Mouse (Mus musculus) heart, adult 2 months (tissue): ENCODE results near the gene Chit1. TPM values are rescaled to one million over a fixed set of nuclear protein-coding genes. Genes with fewer than 3 reads are reported as not detected.

Experiments
- DNase-seq, 2 experiments: peaks; one replicate each; pipeline ENCODE4 v3.0.0; 2021
- H3K27ac ChIP-seq: fragments of 200-600 bp; 2 replicates; pipeline ENCODE4 v1.8.1; 2022
- H3K27me3 ChIP-seq: fragments of 200-500 bp; 2 replicates; pipeline ENCODE4 v1.6.1; 2012; ENCODE audit warnings: mild to moderate bottlenecking, low read length, inconsistent platforms, mixed read lengths; ENCODE audit not compliant: control insufficient read depth, insufficient read depth
- H3K36me3 ChIP-seq: fragments of 200-500 bp; 2 replicates; pipeline ENCODE4 v1.6.1; 2012; ENCODE audit warnings: low read length, inconsistent platforms; ENCODE audit not compliant: control insufficient read depth, insufficient read depth
- H3K4me1 ChIP-seq: fragments of 200-500 bp; 2 replicates; pipeline ENCODE4 v1.6.1; 2011; ENCODE audit warnings: low read length; ENCODE audit not compliant: control insufficient read depth, insufficient read depth
- H3K4me3 ChIP-seq: fragments of 200-600 bp; 2 replicates; pipeline ENCODE4 v1.8.1; 2022
- H3K79me2 ChIP-seq: fragments of 200-500 bp; replicated peaks from 2 replicates; pipeline ENCODE4 v1.6.1; 2012; ENCODE audit warnings: mild to moderate bottlenecking, inconsistent platforms, low read length, moderate library complexity, mixed read lengths; ENCODE audit not compliant: control insufficient read depth, insufficient read depth
- H3K9ac ChIP-seq: fragments of 200-500 bp; 2 replicates; pipeline ENCODE4 v1.6.1; 2012; ENCODE audit warnings: low read depth, mild to moderate bottlenecking, control low read depth, inconsistent platforms, low read length, mixed read lengths
- CTCF ChIP-seq: fragments of 200-600 bp; IDR thresholded peaks from 2 replicates; pipeline ENCODE4 v1.8.1; 2022; ENCODE audit warnings: antibody characterized with exemption, mild to moderate bottlenecking, moderate library complexity
- EP300 ChIP-seq: fragments of 200-500 bp; IDR thresholded peaks from 2 replicates; pipeline ENCODE4 v1.6.1; 2011; ENCODE audit warnings: low read depth, low read length, control low read depth; ENCODE audit not compliant: insufficient read depth
- POLR2A ChIP-seq: fragments of 200-500 bp; IDR thresholded peaks from 2 replicates; pipeline ENCODE4 v1.6.1; 2011; ENCODE audit warnings: mild to moderate bottlenecking, low read depth, low read length, control low read depth; ENCODE audit not compliant: insufficient read depth
- WGBS: fragments of 180-500 bp; shearing (Covaris S2); methylation state at CpG from one replicate; pipeline ENCODE4 v1.1.7; 2018; 5-methylcytosine and 5-hydroxymethylcytosine counted together
- intact Hi-C: fragments of 180-260 bp; cut with DNase I; formaldehyde crosslinking; loops from one replicate; pipeline ENCODE4 v1.15.1; 2025
- polyA plus RNA-seq: library from polyadenylated mRNA; depleted of rRNA; stranded (reverse); fragments of >200 nt; gene quantifications from 2 replicates; pipeline ENCODE4 v1.2.3, GENCODE M21; 2012
- total RNA-seq, 2 experiments: library from RNA; stranded (reverse); gene quantifications; 2 replicates each; pipeline ENCODE4 v1.2.3; 2021

The Chit1 gene
- total and polyA plus RNA-seq, 3 experiments: 0.16 TPM; not detected in 2

DNA sequence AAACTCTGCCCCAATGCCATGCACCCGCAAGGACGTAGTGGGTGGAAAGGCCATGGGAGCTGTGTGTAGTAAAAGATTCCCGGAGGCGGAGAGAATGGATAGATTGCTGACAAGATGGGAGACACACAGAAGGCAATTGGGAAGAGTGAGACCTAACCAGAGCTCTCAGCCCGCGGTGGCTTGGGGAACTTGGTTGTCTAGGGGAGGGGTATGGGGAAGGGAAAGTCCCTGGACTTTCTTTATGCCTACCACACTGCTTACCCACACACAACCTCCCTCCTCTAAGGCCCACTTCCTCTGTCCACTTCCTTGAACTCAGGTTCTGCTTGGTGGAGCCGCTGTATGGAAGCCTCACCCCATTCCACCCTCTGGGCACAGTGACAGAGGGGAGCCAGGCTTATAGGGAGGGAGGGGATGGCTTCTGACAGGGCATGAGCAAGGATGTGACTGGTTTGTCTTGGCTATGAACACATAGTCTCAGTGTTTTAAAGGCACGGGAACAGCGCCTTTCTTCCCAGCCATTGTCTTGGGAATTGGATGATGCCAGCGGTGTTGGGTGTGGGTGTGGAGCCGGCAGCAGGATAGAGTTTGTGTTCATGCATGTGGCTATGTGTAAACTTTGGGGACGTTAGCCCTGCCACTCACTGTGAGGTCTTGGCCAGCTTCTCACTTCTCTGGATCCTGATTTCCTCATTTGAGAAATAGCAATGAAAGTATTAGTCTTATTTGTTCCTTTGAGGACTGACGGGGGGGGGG is 17.1 kb upstream of the Chit1 start:
- Histone ChIP-seq H3K9ac (peak overlapping the region; percentile 65), H3K79me2 (no peaks in the 10 kb centered on the region), H3K36me3 (no peaks in the 10 kb centered on the region), H3K27ac (peak overlapping the region; percentile 98), H3K4me1 (peaks cover 49% of the 10 kb centered on the region), H3K4me3 (peak overlapping the region; percentile 43; the same call in 1 of the 2 replicates), H3K27me3 (no peaks in the 10 kb centered on the region)
- TF ChIP-seq POLR2A (peak; percentile 31; the same call in 1 of the 2 replicates), CTCF (no peak)
- DNase-seq: peak in 1 of 2 experiments; percentile 71
- intact Hi-C loops: no loop called here
- 36% methylated on average over 13 of the region's 13 CpGs for WGBS

DNA sequence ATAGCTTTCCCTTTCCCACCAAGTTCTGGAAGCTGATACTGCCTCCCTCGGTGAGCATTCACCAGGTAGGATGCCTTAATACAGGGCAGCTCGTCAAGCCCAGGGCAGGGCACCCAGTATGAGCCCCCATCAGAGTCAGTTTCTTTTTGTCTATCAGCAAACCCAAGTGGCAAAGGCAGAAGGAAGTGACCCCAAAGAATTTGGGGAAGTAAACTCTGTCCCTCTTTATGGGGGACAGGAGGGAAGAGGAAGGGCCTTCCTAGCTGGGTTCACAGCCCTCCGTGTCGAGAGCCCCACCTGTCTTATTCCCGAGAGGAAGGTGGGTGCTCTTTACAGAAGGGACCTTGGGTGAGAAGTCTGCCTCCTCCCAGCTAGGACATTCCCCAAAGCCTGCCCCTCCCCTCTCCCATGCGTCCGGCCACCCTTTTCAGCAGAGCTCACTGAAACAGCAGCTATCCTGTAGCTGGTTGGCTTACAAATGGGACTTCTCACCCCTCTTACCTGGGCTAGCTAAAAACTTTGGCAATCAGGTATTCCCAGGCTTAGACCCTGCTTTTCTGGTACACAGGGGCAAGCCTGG is 15.9 kb upstream of the Chit1 start:
- TF ChIP-seq CTCF (no peak), EP300 (no peak), POLR2A (no peak)
- H3K9ac ChIP-seq: no peak overlapping the region; the same call in 1 of the 2 replicates
- H3K79me2 ChIP-seq: no peaks in the 10 kb centered on the region
- H3K36me3 ChIP-seq: peaks cover 2% of the 10 kb centered on the region; the same call in 1 of the 2 replicates
- H3K4me3 ChIP-seq: no peak overlapping the region
- 61% methylated on average over 7 of the region's 7 CpGs for WGBS
- peaks cover 54% of the 10 kb centered on the region for H3K4me1 ChIP-seq
- DNase-seq: peak in 1 of 2 experiments; percentile 41
- peak overlapping the region; percentile 98 for H3K27ac ChIP-seq
- intact Hi-C loops: no loop called here
- no peaks in the 10 kb centered on the region for H3K27me3 ChIP-seq

DNA sequence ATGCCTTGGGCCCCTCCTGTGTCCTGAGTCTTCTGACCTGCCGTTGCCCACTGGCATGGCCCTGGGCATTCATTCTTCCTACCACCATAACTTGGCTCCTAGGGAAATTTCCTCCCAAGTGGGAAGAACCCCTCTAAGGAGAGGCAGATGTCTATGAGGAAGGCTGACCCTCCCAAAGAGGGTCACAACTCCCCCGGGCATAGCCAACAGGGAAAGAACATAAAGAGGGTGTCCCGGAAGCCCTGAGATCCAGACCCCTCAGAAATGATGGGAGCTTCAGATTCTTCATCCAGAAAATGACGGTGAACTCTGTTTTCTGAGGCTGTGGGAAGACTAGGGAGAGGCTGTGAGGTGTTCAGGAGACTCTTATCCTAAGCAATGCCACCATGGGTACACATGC is 15.3 kb upstream of the Chit1 start:
- Histone ChIP-seq H3K27me3 (no peaks in the 10 kb centered on the region), H3K79me2 (no peaks in the 10 kb centered on the region), H3K4me3 (no peak overlapping the region), H3K9ac (peak overlapping the region; percentile 20), H3K36me3 (peaks cover 2% of the 10 kb centered on the region; the same call in 1 of the 2 replicates), H3K27ac (peak overlapping the region; percentile 98), H3K4me1 (peaks cover 56% of the 10 kb centered on the region)
- no peak for TF ChIP-seq CTCF
- no peak for TF ChIP-seq EP300
- no peak for TF ChIP-seq POLR2A
- intact Hi-C loops: no loop called here
- WGBS: 71% methylated on average over 4 of the region's 4 CpGs
- no peak for DNase-seq

DNA sequence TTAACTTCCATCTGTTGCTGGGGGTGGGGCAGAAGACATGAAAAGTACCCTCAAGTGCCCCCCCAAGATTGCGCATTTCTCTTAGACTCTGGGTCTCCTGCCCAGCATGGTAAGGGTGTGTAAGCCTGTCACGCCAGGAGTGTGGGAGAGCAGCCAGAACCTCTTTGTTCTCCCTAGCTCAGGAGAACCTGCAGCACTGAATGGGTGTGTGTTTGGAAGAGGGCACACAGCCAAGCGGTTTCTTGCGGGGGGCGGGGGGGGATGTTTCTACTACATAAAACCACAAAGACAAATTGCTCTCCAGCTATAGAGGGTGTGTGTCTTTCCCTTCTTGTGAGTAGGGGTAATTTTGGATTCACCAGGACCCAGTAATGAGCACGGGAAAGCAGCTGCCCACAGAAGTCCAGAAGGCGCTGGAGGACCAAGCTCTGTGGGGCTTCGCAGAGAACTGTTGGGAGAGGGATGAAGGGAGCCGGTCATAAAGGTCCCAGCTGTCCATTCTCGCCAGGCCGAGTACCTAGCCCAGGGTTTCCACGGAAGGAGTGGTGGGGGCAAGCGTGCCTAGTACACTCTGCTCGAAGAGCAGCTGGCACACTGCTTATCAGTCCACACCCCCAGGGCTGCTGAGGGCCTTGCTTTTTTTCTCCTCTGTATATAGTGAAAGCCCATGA is 14.6 kb upstream of the Chit1 start:
- Histone ChIP-seq H3K9ac (peak overlapping the region; percentile 20), H3K36me3 (peaks cover 2% of the 10 kb centered on the region; the same call in 1 of the 2 replicates), H3K27ac (peak overlapping the region; percentile 98), H3K27me3 (no peaks in the 10 kb centered on the region), H3K4me3 (no peak overlapping the region), H3K4me1 (peaks cover 53% of the 10 kb centered on the region), H3K79me2 (no peaks in the 10 kb centered on the region)
- intact Hi-C loops: no loop called here
- TF ChIP-seq EP300: 0 out of 2 replicates have a peak, but pooled peaks have one; percentile 54
- no peak for TF ChIP-seq CTCF
- no peak for TF ChIP-seq POLR2A
- peak; percentile 60 to 67 for DNase-seq
- WGBS: 17% methylated on average over 14 of the region's 14 CpGs

DNA sequence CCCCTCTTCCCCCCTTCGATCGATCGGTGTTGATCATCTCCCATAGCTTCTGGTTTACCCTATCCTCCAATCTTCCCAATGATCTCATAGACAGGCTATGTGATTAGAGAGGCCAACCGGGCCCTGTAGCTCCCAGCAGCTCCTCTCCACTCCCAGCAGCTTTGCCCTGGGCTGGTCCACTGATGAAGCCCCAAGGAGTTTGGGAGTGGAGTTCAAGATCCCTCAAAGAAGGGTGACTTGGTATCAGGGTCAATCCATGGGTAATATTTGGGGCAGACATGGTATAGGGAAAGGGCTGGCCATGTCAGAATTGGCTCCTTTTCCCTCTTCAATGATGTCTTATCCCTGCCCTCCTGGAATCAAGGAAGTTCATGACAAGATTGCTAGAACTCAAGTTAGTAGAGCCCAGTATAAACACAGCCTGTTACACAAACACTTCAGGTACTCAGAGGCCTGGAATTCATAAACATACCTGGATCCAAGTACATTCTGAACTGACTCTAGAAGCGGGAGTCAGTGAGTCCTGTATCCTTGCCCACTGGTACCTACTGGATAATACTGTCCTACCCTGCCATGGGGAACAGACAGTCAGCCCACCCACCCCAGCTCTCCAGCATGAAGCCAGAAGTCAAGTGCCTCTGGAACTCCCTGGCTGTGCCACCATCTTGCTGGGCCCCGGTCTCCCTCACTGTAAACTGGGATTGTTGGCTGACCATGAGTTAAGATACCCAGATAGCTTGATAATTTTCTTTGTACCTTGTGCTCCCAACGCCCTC is 13.8 kb upstream of the Chit1 start:
- TF ChIP-seq POLR2A (no peak), CTCF (no peak), EP300 (no peak)
- peaks cover 48% of the 10 kb centered on the region for H3K4me1 ChIP-seq
- peak overlapping the region; percentile 98 for H3K27ac ChIP-seq
- no peaks in the 10 kb centered on the region for H3K79me2 ChIP-seq
- intact Hi-C loops: no loop called here
- H3K27me3 ChIP-seq: no peaks in the 10 kb centered on the region
- H3K36me3 ChIP-seq: peaks cover 2% of the 10 kb centered on the region; the same call in 1 of the 2 replicates
- DNase-seq: peak; percentile 7 to 21
- 84% methylated on average over 7 of the region's 7 CpGs for WGBS
- H3K9ac ChIP-seq: no peak overlapping the region
- H3K4me3 ChIP-seq: no peak overlapping the region
